Mouse (Mus musculus) ES-E14 (cell line): ENCODE data around the gene Senp1.

Source experiments
- CHD2 ChIP-seq: IDR thresholded peaks from 2 replicates; pipeline ENCODE4 v1.6.1; 2014; ENCODE audit warnings: mild to moderate bottlenecking, low read depth, low read length, inconsistent platforms
- HCFC1 ChIP-seq: IDR thresholded peaks from 2 replicates; pipeline ENCODE4 v1.6.1; 2012; ENCODE audit warnings: low read length, inconsistent platforms, borderline replicate concordance; ENCODE audit not compliant: insufficient read depth
- MAFK ChIP-seq: IDR thresholded peaks from 2 replicates; pipeline ENCODE4 v1.6.1; 2014; ENCODE audit warnings: mild to moderate bottlenecking, low read depth, low read length, inconsistent platforms; ENCODE audit not compliant: insufficient read depth
- ZC3H11A ChIP-seq: IDR thresholded peaks from 2 replicates; pipeline ENCODE4 v1.6.1; 2012; ENCODE audit warnings: low read depth, mild to moderate bottlenecking, inconsistent platforms, low read length, borderline replicate concordance
- ZNF384 ChIP-seq: IDR thresholded peaks from 2 replicates; pipeline ENCODE4 v1.6.1; 2012; ENCODE audit warnings: low read depth, low read length, inconsistent platforms

DNA sequence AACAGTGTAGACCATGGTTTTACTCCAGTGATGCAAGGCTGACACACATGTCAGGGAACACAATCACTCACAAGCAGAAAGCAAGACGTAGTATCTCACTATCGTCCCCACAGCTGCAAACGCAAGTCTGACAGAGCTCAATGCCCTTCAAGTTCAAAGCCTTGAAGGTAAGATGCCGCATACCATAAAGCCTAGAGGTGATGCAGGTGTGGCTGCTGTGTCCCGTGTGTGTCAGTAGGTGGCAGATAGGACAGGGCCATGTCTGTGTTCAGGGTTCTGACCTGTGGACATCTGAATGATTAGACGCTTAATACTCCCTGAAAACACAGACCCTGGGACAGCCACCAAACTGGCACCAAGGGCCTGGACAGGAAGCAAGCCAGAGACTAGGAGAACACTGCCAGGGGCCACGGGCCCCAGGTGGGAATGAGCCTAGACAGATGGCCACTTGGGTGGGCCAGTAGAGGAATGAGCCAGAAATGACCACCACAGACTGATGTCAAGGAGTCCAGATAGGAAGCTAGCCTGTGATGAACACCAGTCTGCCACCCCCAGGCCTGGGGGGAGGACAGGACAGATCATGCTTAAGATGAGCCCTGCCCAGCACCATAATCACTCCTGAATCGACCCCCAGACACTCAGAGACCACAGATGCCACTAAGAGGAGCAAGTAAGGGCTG lies 23.8 kb downstream of the Senp1 start:
- no peak for TF ChIP-seq ZNF384
- TF ChIP-seq CHD2: no peak
- TF ChIP-seq HCFC1: no peak
- no peak for TF ChIP-seq MAFK
- no peak for TF ChIP-seq ZC3H11A
